ENCODE assay signal across 10 mouse cellular contexts in the genomic region with DNA sequence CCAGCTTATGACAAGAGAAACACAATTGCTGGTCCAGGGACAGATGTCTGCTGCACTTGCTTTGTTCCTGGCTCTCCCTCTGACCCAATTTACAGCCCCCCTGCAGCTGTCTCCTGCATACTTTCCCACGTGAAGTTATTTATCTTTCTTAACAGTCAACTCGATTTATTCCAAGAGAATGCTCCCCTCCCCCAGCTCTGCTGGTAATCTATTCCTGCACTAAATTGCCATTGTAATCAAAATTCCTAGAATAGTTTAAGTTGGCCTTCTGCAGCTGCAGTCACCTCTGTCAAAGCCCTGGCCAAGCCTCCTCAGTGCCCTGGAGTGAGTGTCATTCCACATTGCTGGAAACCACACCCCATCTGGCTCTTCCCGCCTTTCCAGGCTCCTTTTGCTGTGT.
A peak's percentile ranks its signal among the peaks of the same experiment; 100 is the strongest.
DNase-seq lines count a peak whose midpoint lies in the region; ATAC-seq and TF ChIP-seq lines count a peak whose summit lies in the region.
"Had no signal": no experiment of that assay in that cellular context is flagged by ENCODE, and none has a peak within 500 bp of the region (broad histone marks: within the 10 kb centered on the region; RNA-seq: fewer than 3 reads in every experiment).

No protein-coding gene starts in this region.

- no peaks in the 10 kb centered on the region for H3K27me3 ChIP-seq in neural tube, embryonic 15.5 days (replicated peaks)
- no peaks in the 10 kb centered on the region for H3K27me3 ChIP-seq in kidney, embryonic 16.5 days (ENCODE audit: insufficient read depth, low read length)

- DNase-seq in heart, adult 18-20 months = peak; percentile 10 to 40
- no peak for DNase-seq in heart, postnatal 25 days (ENCODE audit: low spot score)
- peak; percentile 40 for DNase-seq in neural tube, embryonic 10.5 days (ENCODE audit: extremely low spot score, low spot score)
- no peak for DNase-seq in right cerebral cortex, postnatal 25 days
- no peak for DNase-seq in left cerebral cortex, adult 2 months (ENCODE audit: extremely low spot score in 1 of 2, low spot score in 2 of 2)
- no peak for DNase-seq in urinary bladder, postnatal 10 days (ENCODE audit: low spot score)
- DNase-seq: B cell, adult 2 months; lung, postnatal 10 days had no signal

- H3K36me3 ChIP-seq in neural tube, embryonic 15.5 days = no peaks in the 10 kb centered on the region
- no peaks in the 10 kb centered on the region for H3K36me3 ChIP-seq in kidney, embryonic 16.5 days (ENCODE audit: insufficient read depth, low read length)

- intact Hi-C loops in heart, postnatal 25 days (cut with DNase I) = no loop called here
- intact Hi-C loops in left cerebral cortex, adult 2 months (cut with DNase I) = no loop called here

- H3K4me1 ChIP-seq in neural tube, embryonic 15.5 days = peaks cover 4% of the 10 kb centered on the region; the same call in 1 of the 2 replicates
- H3K4me1 ChIP-seq in kidney, embryonic 16.5 days (ENCODE audit: insufficient read depth, low read length) = peaks cover 27% of the 10 kb centered on the region

- no peak overlapping the region for H3K27ac ChIP-seq in neural tube, embryonic 15.5 days (replicated peaks)
- peak overlapping the region; percentile 43; the same call in 1 of the 2 replicates for H3K27ac ChIP-seq in kidney, embryonic 16.5 days (ENCODE audit: low read length)
- no peak overlapping the region for H3K27ac ChIP-seq in left cerebral cortex, adult 2 months

- 4% methylated on average over 3 of the region's 3 CpGs for WGBS in neural tube, embryonic 15.5 days
- WGBS in kidney, embryonic 16.5 days = 4% methylated on average over 3 of the region's 3 CpGs

- H3K9ac ChIP-seq in neural tube, embryonic 15.5 days (replicated peaks) = no peak overlapping the region
- no peak overlapping the region for H3K9ac ChIP-seq in kidney, embryonic 16.5 days (replicated peaks; ENCODE audit: low read length)

- no peak overlapping the region for H3K4me2 ChIP-seq in neural tube, embryonic 15.5 days
- no peak overlapping the region for H3K4me2 ChIP-seq in kidney, embryonic 16.5 days (replicated peaks; ENCODE audit: low read depth, low read length)

- no peak for ATAC-seq in neural tube, embryonic 15.5 days (ENCODE audit: low FRiP score)
- peak; percentile 90 for ATAC-seq in kidney, embryonic 16.5 days (ENCODE audit: low FRiP score, low TSS enrichment)

- H3K4me3 ChIP-seq in neural tube, embryonic 15.5 days (replicated peaks) = no peak overlapping the region
- H3K4me3 ChIP-seq in kidney, embryonic 16.5 days (ENCODE audit: low read length) = no peak overlapping the region
- no peak overlapping the region for H3K4me3 ChIP-seq in left cerebral cortex, adult 2 months

- no peaks in the 10 kb centered on the region for H3K9me3 ChIP-seq in neural tube, embryonic 15.5 days (replicated peaks)
- H3K9me3 ChIP-seq in kidney, embryonic 16.5 days (ENCODE audit: low read length) = no peaks in the 10 kb centered on the region

- TF ChIP-seq CTCF in left cerebral cortex, adult 2 months (IDR thresholded peaks at IDR 0.05) = no peak

Comparison
In these comparisons a context has a peak if more than half of its experiments do, and no peak if none do; other contexts are left out.
1. DNase-seq: peak in heart, adult 18-20 months (2 of 2) and neural tube, embryonic 10.5 days (single experiment); none in heart, postnatal 25 days (single experiment), right cerebral cortex, postnatal 25 days (single experiment), left cerebral cortex, adult 2 months (0 of 2) and urinary bladder, postnatal 10 days (single experiment).